Mouse (Mus musculus) lung, postnatal 0 days (tissue): Measurements from ENCODE around the gene Jun.

Experiments used
- CTCF ChIP-seq: IDR thresholded peaks from 2 replicates; pipeline ENCODE4 v1.5.1; 2016; ENCODE audit warnings: antibody characterized with exemption, mild to moderate bottlenecking
- EP300 ChIP-seq: IDR thresholded peaks from 2 replicates; pipeline ENCODE4 v1.6.1; 2016; ENCODE audit warnings: antibody characterized with exemption, mild to moderate bottlenecking, control low read depth

DNA sequence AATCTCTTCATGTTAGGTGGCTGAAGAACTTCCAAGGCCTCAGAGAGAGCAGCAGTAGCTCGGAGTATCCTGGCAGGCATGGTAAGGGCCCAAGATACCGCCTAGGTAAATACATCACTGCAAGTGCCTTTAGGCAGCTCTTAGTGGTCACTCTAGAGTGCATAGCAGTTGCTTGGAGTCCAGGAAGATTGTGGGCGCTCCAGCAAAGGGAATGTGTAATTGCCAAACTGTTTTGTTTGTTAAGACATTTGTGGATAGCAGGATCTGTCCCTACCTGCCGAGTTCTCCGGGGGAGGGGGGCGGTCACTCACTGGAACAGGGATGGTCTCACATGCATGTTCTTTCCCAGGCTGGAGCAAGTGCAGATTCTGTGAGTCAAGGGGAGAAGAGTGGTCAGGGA is 22.3 kb upstream of the Jun start:
- no peak for TF ChIP-seq CTCF
- peak; percentile 75 for TF ChIP-seq EP300
